Mouse (Mus musculus): ENCODE data around the gene Coro6. TPM values are rescaled to one million over a fixed set of nuclear protein-coding genes. Genes with fewer than 3 reads are reported as not detected.

Coro6 gene
- polyA plus RNA-seq, 1 experiment = 2.7 TPM

GRCm38 (mm10) chr11:77505291-77505980 is 43.2 kb downstream of the Coro6 start:
- TF ChIP-seq POLR2A (IDR thresholded peaks at IDR 0.05; ENCODE audit: control insufficient read depth, low read depth, low read length) = no peak
- no peak for TF ChIP-seq CTCF (IDR thresholded peaks at IDR 0.05; ENCODE audit: control insufficient read depth, insufficient read depth, insufficient replicate concordance, low read depth, low read length)
- Histone ChIP-seq H3K4me3 (ENCODE audit: control insufficient read depth, low read depth, low read length) (peak overlapping the region; percentile 74), H3K4me1 (ENCODE audit: control insufficient read depth, insufficient read depth, low read length) (peaks cover 16% of the 10 kb centered on the region), H3K36me3 (ENCODE audit: control insufficient read depth, insufficient read depth, low read length) (peaks cover 2% of the 10 kb centered on the region), H3K27me3 (ENCODE audit: control insufficient read depth, insufficient read depth, low read length) (no peaks in the 10 kb centered on the region), H3K27ac (ENCODE audit: control insufficient read depth, insufficient read depth, low read depth, low read length) (no peak overlapping the region)

- Histone ChIP-seq H3K4me1 (ENCODE audit: control insufficient read depth, insufficient read depth, low read length) (peaks cover 16% of the 10 kb centered on the region), H3K4me3 (ENCODE audit: control insufficient read depth, low read depth, low read length) (no peak overlapping the region), H3K27me3 (ENCODE audit: control insufficient read depth, insufficient read depth, low read length) (no peaks in the 10 kb centered on the region), H3K27ac (ENCODE audit: control insufficient read depth, insufficient read depth, low read depth, low read length) (peak overlapping the region; percentile 39; the same call in 1 of the 2 replicates), H3K36me3 (ENCODE audit: control insufficient read depth, insufficient read depth, low read length) (peaks cover 2% of the 10 kb centered on the region)
- TF ChIP-seq POLR2A (IDR thresholded peaks at IDR 0.05; ENCODE audit: control insufficient read depth, low read depth, low read length) = no peak
- TF ChIP-seq CTCF (IDR thresholded peaks at IDR 0.05; ENCODE audit: control insufficient read depth, insufficient read depth, insufficient replicate concordance, low read depth, low read length) = no peak
These were observed 44.1 kb downstream of the Coro6 start for GRCm38 (mm10) chr11:77506273-77506672.

GRCm38 (mm10) chr11:77506941-77507340 is 44.7 kb downstream of the Coro6 start:
- TF ChIP-seq CTCF (IDR thresholded peaks at IDR 0.05; ENCODE audit: control insufficient read depth, insufficient read depth, insufficient replicate concordance, low read depth, low read length) (no peak), POLR2A (IDR thresholded peaks at IDR 0.05; ENCODE audit: control insufficient read depth, low read depth, low read length) (no peak)
- Histone ChIP-seq H3K4me1 (ENCODE audit: control insufficient read depth, insufficient read depth, low read length) (peaks cover 16% of the 10 kb centered on the region), H3K27ac (ENCODE audit: control insufficient read depth, insufficient read depth, low read depth, low read length) (no peak overlapping the region), H3K27me3 (ENCODE audit: control insufficient read depth, insufficient read depth, low read length) (no peaks in the 10 kb centered on the region), H3K36me3 (ENCODE audit: control insufficient read depth, insufficient read depth, low read length) (peaks cover 2% of the 10 kb centered on the region), H3K4me3 (ENCODE audit: control insufficient read depth, low read depth, low read length) (no peak overlapping the region)

- H3K36me3 ChIP-seq (ENCODE audit: control insufficient read depth, insufficient read depth, low read length) = peaks cover 2% of the 10 kb centered on the region
These were observed 45.2 kb downstream of the Coro6 start for GRCm38 (mm10) chr11:77507426-77507825.

GRCm38 (mm10) chr11:77508068-77509021 is 46.1 kb downstream of the Coro6 start:
- no peak overlapping the region for H3K27ac ChIP-seq (ENCODE audit: control insufficient read depth, insufficient read depth, low read depth, low read length)
- H3K4me1 ChIP-seq (ENCODE audit: control insufficient read depth, insufficient read depth, low read length) = peaks cover 19% of the 10 kb centered on the region
- peak overlapping the region; percentile 84 for H3K4me3 ChIP-seq (ENCODE audit: control insufficient read depth, low read depth, low read length)
- TF ChIP-seq CTCF (IDR thresholded peaks at IDR 0.05; ENCODE audit: control insufficient read depth, insufficient read depth, insufficient replicate concordance, low read depth, low read length) (peak; percentile 76), POLR2A (IDR thresholded peaks at IDR 0.05; ENCODE audit: control insufficient read depth, low read depth, low read length) (peak; percentile 20)
- peaks cover 2% of the 10 kb centered on the region for H3K36me3 ChIP-seq (ENCODE audit: control insufficient read depth, insufficient read depth, low read length)
- H3K27me3 ChIP-seq (ENCODE audit: control insufficient read depth, insufficient read depth, low read length) = no peaks in the 10 kb centered on the region

More at GRCm38 (mm10) chr11:77507426-77507825, 45.2 kb downstream of the Coro6 start:
- no peak overlapping the region for H3K27ac ChIP-seq (ENCODE audit: control insufficient read depth, insufficient read depth, low read depth, low read length)
- H3K4me3 ChIP-seq (ENCODE audit: control insufficient read depth, low read depth, low read length) = no peak overlapping the region
- peaks cover 18% of the 10 kb centered on the region for H3K4me1 ChIP-seq (ENCODE audit: control insufficient read depth, insufficient read depth, low read length)
- no peak for TF ChIP-seq POLR2A (IDR thresholded peaks at IDR 0.05; ENCODE audit: control insufficient read depth, low read depth, low read length)
- H3K27me3 ChIP-seq (ENCODE audit: control insufficient read depth, insufficient read depth, low read length) = no peaks in the 10 kb centered on the region

- Histone ChIP-seq H3K27me3 (ENCODE audit: control insufficient read depth, insufficient read depth, low read length) (no peaks in the 10 kb centered on the region), H3K27ac (ENCODE audit: control insufficient read depth, insufficient read depth, low read depth, low read length) (no peak overlapping the region), H3K36me3 (ENCODE audit: control insufficient read depth, insufficient read depth, low read length) (no peaks in the 10 kb centered on the region), H3K4me1 (ENCODE audit: control insufficient read depth, insufficient read depth, low read length) (peaks cover 42% of the 10 kb centered on the region), H3K4me3 (ENCODE audit: control insufficient read depth, low read depth, low read length) (no peak overlapping the region)
- no peak for TF ChIP-seq POLR2A (IDR thresholded peaks at IDR 0.05; ENCODE audit: control insufficient read depth, low read depth, low read length)
- no peak for TF ChIP-seq CTCF (IDR thresholded peaks at IDR 0.05; ENCODE audit: control insufficient read depth, insufficient read depth, insufficient replicate concordance, low read depth, low read length)
These were observed 49.1 kb downstream of the Coro6 start for GRCm38 (mm10) chr11:77511336-77511735.

Data from testis, adult 2 months (tissue).